Mouse (Mus musculus) cortical plate, adult 2 months (tissue): Measurements from ENCODE around the gene Mrln.

Experiments
- CTCF ChIP-seq: fragments of 200-500 bp; IDR thresholded peaks from 2 replicates; pipeline ENCODE4 v1.5.1; 2011; ENCODE audit warnings: mild to moderate bottlenecking, control low read depth, low read length; ENCODE audit not compliant: insufficient read depth; ENCODE audit errors: extremely low read depth
- POLR2A ChIP-seq: fragments of 200-500 bp; IDR thresholded peaks from 2 replicates; pipeline ENCODE4 v1.6.1; 2011; ENCODE audit warnings: mild to moderate bottlenecking, low read length, control low read depth; ENCODE audit not compliant: insufficient read depth; ENCODE audit errors: extremely low read depth

DNA sequence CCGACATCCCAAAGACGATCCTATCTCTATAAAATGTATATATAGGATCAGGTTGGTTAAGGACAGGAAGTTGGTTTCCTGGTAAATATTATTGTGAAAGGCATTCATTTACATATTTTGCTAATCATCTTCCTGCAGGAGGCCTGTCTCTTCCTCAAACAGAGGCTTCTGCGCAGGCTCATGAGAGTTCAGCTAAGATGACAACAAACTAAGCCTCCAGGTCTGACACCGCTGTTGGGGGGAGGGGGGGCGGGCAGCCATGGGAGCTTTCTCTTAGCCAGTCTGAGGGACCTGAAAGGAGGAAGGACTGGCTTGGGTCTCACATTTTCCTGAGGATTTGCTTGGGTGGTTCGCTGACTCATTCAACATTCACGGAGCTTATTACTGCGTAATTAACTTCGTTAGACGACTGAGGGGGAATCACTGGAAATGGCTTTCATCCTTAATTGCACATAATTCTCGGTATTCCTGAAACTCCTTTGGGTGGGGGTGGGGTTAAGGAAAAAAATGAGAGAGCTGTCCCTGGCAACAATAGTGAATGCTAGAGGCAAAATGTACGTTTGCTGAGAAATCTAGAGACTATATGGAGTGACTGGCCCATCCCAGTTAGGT lies 3.5 kb upstream of the Mrln start:
- TF ChIP-seq POLR2A (no peak), CTCF (no peak)
